Mouse (Mus musculus): ENCODE measurements around the gene Cox17. TPM values are rescaled to one million over a fixed set of nuclear protein-coding genes. Genes with fewer than 3 reads are reported as not detected.

Cox17 gene
- polyA plus RNA-seq, 1 experiment from 2014 or later, result 108 TPM

DNA sequence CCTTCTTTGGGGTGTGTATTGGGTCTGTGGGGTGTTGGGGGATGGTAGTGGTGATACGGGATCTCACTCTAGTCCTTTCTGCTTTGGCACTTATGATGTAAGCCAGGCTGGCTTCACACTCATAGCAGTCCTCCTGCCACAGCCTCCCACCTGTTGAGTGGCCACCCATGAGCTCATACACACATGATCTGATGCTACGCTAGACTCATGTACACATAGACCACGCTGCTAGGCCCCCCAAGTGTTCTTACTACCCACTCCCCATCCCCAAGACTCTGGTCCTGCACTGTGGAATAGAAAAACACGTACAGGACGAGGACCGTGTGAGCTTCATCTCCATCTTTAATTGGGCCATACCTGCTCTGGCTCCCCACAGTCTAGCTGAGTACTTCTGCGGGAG lies 22.2 kb downstream of the Cox17 start:
- Histone ChIP-seq H3K4me1 (ENCODE audit: control insufficient read depth, insufficient read depth, low read length) (no peaks in the 10 kb centered on the region), H3K4me3 (ENCODE audit: low read depth, low read length) (no peak overlapping the region), H3K27ac (replicated peaks; ENCODE audit: low read depth, low read length) (no peak overlapping the region), H3K36me3 (replicated peaks; ENCODE audit: control insufficient read depth, insufficient read depth, low read depth, low read length) (no peaks in the 10 kb centered on the region), H3K9me3 (replicated peaks; ENCODE audit: control insufficient read depth, low read length) (no peaks in the 10 kb centered on the region), H3K4me2 (ENCODE audit: low read depth, low read length) (no peak overlapping the region), H3K9ac (replicated peaks; ENCODE audit: low read length) (no peak overlapping the region), H3K27me3 (ENCODE audit: control insufficient read depth, insufficient read depth, low read length) (no peaks in the 10 kb centered on the region)
- ATAC-seq (replicated peaks; ENCODE audit: insufficient number of reproducible peaks, low FRiP score, low TSS enrichment, low read depth), result no peak
- WGBS, result 83% methylated on average over 7 of the region's 7 CpGs
- DNase-seq (ENCODE audit: low spot score), result no peak

DNA sequence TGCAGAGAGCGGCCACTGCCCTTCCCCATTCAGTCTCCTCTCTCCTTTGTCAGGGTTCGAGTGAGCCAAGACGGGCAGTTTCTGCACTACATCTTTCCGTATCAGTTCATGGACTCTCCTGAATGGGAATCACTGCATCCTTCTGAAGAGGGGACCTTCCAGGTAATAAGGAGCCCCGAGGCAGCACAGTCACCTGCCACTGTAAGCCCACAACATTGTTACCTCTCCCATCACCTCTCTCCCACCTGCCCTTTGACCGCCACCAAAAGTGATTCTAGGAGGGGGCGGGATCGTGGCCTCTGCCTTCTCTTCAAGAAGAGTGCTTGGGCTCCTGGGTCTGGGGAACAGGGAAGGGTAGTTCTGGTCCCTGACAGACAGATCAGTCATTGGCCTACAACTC lies 22.6 kb downstream of the Cox17 start:
- H3K4me1 ChIP-seq (ENCODE audit: control insufficient read depth, insufficient read depth, low read length), result no peaks in the 10 kb centered on the region
- ATAC-seq (replicated peaks; ENCODE audit: insufficient number of reproducible peaks, low FRiP score, low TSS enrichment, low read depth), result no peak
- H3K27ac ChIP-seq (replicated peaks; ENCODE audit: low read depth, low read length), result no peak overlapping the region
- no peaks in the 10 kb centered on the region for H3K27me3 ChIP-seq (ENCODE audit: control insufficient read depth, insufficient read depth, low read length)
- no peak for DNase-seq (ENCODE audit: low spot score)
- no peak overlapping the region for H3K4me3 ChIP-seq (ENCODE audit: low read depth, low read length)
- no peak overlapping the region for H3K4me2 ChIP-seq (ENCODE audit: low read depth, low read length)
- 90% methylated on average over 8 of the region's 8 CpGs for WGBS
- no peaks in the 10 kb centered on the region for H3K36me3 ChIP-seq (replicated peaks; ENCODE audit: control insufficient read depth, insufficient read depth, low read depth, low read length)
- no peaks in the 10 kb centered on the region for H3K9me3 ChIP-seq (replicated peaks; ENCODE audit: control insufficient read depth, low read length)
- no peak overlapping the region for H3K9ac ChIP-seq (replicated peaks; ENCODE audit: low read length)

DNA sequence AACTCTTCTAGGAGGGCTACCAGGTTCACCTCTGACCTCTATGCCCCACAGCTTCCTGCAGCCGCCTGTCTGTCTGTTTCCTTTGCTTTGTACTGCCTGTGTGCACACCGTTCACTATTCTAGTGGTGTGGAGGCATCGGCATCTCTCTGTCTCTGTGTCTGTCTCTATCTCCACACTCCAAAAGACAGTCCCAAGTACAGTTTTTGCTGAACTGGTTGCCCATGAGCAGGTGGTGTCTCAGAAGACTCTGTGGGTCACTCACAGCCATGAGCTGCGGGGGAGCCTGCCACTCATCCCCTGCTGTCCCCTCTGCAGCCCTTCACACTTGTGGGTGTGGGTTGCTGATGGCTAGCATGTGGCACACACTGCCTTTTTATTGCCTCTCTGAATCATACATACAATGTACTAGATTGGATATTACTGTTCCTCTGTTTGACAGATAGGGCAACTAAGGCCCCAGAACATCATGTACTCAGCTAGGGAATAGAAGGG lies 23.2 kb downstream of the Cox17 start:
- DNase-seq (ENCODE audit: low spot score) (no peak), ATAC-seq (replicated peaks; ENCODE audit: insufficient number of reproducible peaks, low FRiP score, low TSS enrichment, low read depth) (no peak)
- no peaks in the 10 kb centered on the region for H3K4me1 ChIP-seq (ENCODE audit: control insufficient read depth, insufficient read depth, low read length)
- no peak overlapping the region for H3K4me3 ChIP-seq (ENCODE audit: low read depth, low read length)
- no peak overlapping the region for H3K9ac ChIP-seq (replicated peaks; ENCODE audit: low read length)
- WGBS, result 70% methylated on average over 4 of the region's 4 CpGs
- no peaks in the 10 kb centered on the region for H3K36me3 ChIP-seq (replicated peaks; ENCODE audit: control insufficient read depth, insufficient read depth, low read depth, low read length)
- H3K27me3 ChIP-seq (ENCODE audit: control insufficient read depth, insufficient read depth, low read length), result no peaks in the 10 kb centered on the region
- H3K4me2 ChIP-seq (ENCODE audit: low read depth, low read length), result no peak overlapping the region
- H3K9me3 ChIP-seq (replicated peaks; ENCODE audit: control insufficient read depth, low read length), result no peaks in the 10 kb centered on the region
- no peak overlapping the region for H3K27ac ChIP-seq (replicated peaks; ENCODE audit: low read depth, low read length)

DNA sequence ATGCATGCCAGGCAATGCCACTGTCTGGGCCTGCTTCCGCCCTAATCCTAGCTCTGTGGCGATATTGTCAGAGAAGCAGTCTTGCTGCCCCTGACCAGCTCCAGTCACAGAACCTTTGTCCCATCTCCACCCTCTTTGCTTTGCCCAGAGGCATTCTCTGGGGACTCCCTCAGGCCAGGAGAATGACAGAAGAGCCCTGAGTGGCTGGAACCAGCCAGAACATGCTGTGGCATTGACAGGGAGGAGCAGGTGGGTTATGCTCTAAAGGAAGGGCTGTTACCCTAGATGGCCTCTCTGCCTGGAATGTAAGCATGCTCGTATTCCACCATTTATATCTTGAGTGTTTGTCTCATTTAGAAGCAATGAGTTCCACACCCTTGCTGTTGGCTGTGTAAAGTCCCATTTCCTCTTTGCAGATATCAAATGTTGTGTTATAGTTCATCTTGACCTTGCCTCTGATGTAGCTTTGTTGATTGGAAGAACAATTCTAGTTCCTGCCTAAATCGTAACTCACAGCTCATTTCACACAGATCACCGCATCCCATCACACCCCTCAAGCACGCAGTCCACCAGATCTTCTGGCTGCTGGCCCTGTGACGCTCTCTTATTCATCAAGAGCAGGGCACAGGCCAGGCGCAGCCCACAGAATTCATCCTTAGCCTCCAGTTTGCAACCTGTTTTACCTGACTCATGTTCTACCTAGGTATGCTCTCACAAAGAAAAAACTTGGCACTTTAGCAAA lies 24.0 kb downstream of the Cox17 start:
- DNase-seq (ENCODE audit: low spot score), result no peak
- no peaks in the 10 kb centered on the region for H3K4me1 ChIP-seq (ENCODE audit: control insufficient read depth, insufficient read depth, low read length)
- no peak overlapping the region for H3K4me2 ChIP-seq (ENCODE audit: low read depth, low read length)
- H3K4me3 ChIP-seq (ENCODE audit: low read depth, low read length), result no peak overlapping the region
- no peaks in the 10 kb centered on the region for H3K36me3 ChIP-seq (replicated peaks; ENCODE audit: control insufficient read depth, insufficient read depth, low read depth, low read length)
- H3K9me3 ChIP-seq (replicated peaks; ENCODE audit: control insufficient read depth, low read length), result no peaks in the 10 kb centered on the region
- H3K27ac ChIP-seq (replicated peaks; ENCODE audit: low read depth, low read length), result no peak overlapping the region
- H3K27me3 ChIP-seq (ENCODE audit: control insufficient read depth, insufficient read depth, low read length), result no peaks in the 10 kb centered on the region
- ATAC-seq (replicated peaks; ENCODE audit: insufficient number of reproducible peaks, low FRiP score, low TSS enrichment, low read depth), result no peak
- no peak overlapping the region for H3K9ac ChIP-seq (replicated peaks; ENCODE audit: low read length)
- 81% methylated on average over 8 of the region's 8 CpGs for WGBS

DNA sequence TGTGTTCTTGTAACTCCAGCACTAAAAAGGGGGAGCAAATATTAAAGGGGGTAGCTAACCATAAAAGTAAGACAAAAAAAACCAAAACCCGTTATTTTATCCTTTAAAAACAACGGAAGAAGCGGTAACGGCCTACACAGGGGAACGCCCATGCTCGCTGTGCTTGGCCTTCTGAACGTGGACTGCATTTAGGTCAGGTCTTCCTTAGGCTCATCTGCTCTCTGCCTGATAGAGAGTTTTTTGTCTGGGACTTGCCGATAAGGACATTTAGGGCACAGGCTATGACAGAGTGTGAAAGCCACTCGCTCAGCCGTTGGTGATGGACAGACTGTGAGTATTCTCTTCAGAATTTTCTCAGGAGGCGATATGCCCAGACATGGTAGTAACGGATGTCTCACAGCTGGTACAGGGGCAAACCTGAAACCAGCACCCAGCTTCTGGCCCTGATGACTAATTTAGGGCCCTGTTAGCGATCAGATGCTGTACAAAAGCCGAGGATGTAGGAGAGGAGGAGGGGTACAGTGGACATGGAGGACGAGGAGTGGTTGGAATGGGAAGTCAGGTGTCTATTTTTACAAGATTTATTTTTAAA lies 25.0 kb downstream of the Cox17 start:
- no peak overlapping the region for H3K9ac ChIP-seq (replicated peaks; ENCODE audit: low read length)
- no peaks in the 10 kb centered on the region; the same call in 1 of the 2 replicates for H3K4me1 ChIP-seq (ENCODE audit: control insufficient read depth, insufficient read depth, low read length)
- WGBS, result 90% methylated on average over 15 of the region's 15 CpGs
- H3K9me3 ChIP-seq (replicated peaks; ENCODE audit: control insufficient read depth, low read length), result no peaks in the 10 kb centered on the region
- H3K4me2 ChIP-seq (ENCODE audit: low read depth, low read length), result no peak overlapping the region
- no peaks in the 10 kb centered on the region for H3K36me3 ChIP-seq (replicated peaks; ENCODE audit: control insufficient read depth, insufficient read depth, low read depth, low read length)
- DNase-seq (ENCODE audit: low spot score) (no peak), ATAC-seq (replicated peaks; ENCODE audit: insufficient number of reproducible peaks, low FRiP score, low TSS enrichment, low read depth) (no peak)
- H3K4me3 ChIP-seq (ENCODE audit: low read depth, low read length), result no peak overlapping the region
- H3K27me3 ChIP-seq (ENCODE audit: control insufficient read depth, insufficient read depth, low read length), result no peaks in the 10 kb centered on the region
- no peak overlapping the region for H3K27ac ChIP-seq (replicated peaks; ENCODE audit: low read depth, low read length)

DNA sequence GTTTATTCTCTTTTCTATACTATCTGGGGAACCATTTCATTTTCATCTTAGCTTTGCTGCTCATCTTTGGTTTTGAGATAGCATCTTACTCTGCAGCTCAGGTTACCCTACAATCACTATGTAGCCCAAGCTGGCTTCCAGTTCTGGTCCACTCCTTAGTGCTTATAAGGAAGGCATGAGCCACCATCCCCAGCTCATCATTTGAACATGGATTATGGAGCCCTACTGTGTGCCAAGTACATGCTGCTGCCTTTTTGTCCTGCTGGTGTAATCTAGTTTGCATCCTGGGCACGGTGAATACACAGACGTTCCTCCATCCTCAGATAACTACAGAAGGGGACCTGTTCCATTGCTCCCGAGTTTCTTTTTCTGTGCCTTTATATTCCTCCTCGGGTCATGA lies 26.1 kb downstream of the Cox17 start:
- Histone ChIP-seq H3K4me2 (ENCODE audit: low read depth, low read length) (no peak overlapping the region), H3K4me1 (ENCODE audit: control insufficient read depth, insufficient read depth, low read length) (no peaks in the 10 kb centered on the region; the same call in 1 of the 2 replicates), H3K9ac (replicated peaks; ENCODE audit: low read length) (no peak overlapping the region), H3K9me3 (replicated peaks; ENCODE audit: control insufficient read depth, low read length) (no peaks in the 10 kb centered on the region), H3K27ac (replicated peaks; ENCODE audit: low read depth, low read length) (no peak overlapping the region), H3K36me3 (replicated peaks; ENCODE audit: control insufficient read depth, insufficient read depth, low read depth, low read length) (no peaks in the 10 kb centered on the region), H3K27me3 (ENCODE audit: control insufficient read depth, insufficient read depth, low read length) (no peaks in the 10 kb centered on the region), H3K4me3 (ENCODE audit: low read depth, low read length) (no peak overlapping the region)
- 83% methylated on average over 4 of the region's 4 CpGs for WGBS
- ATAC-seq (replicated peaks; ENCODE audit: insufficient number of reproducible peaks, low FRiP score, low TSS enrichment, low read depth) (no peak), DNase-seq (ENCODE audit: low spot score) (no peak)

DNA sequence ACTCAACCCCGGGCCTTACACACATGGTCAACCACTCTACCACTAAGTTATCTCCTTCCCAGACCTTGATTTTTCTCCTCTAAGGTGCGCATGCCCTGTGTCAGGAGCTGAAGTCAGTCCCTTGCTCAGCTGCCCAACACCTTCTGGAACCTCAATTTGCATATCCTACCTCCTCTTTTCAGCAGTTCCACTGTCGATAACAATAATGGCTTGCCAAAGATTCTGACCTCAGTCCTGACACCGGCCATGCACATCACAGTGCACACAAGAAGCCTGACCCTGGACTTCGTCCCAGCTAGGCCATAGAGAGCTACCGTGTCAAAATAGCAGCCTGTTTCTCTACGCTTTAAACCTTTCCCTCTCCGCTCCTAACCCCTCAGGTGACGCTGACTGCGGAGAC lies 26.6 kb downstream of the Cox17 start:
- H3K36me3 ChIP-seq (replicated peaks; ENCODE audit: control insufficient read depth, insufficient read depth, low read depth, low read length), result no peaks in the 10 kb centered on the region
- no peak for ATAC-seq (replicated peaks; ENCODE audit: insufficient number of reproducible peaks, low FRiP score, low TSS enrichment, low read depth)
- H3K9me3 ChIP-seq (replicated peaks; ENCODE audit: control insufficient read depth, low read length), result no peaks in the 10 kb centered on the region
- H3K27me3 ChIP-seq (ENCODE audit: control insufficient read depth, insufficient read depth, low read length), result no peaks in the 10 kb centered on the region
- DNase-seq (ENCODE audit: low spot score), result no peak
- H3K4me3 ChIP-seq (ENCODE audit: low read depth, low read length), result no peak overlapping the region
- no peak overlapping the region for H3K9ac ChIP-seq (replicated peaks; ENCODE audit: low read length)
- no peak overlapping the region for H3K27ac ChIP-seq (replicated peaks; ENCODE audit: low read depth, low read length)
- H3K4me2 ChIP-seq (ENCODE audit: low read depth, low read length), result no peak overlapping the region
- no peaks in the 10 kb centered on the region; the same call in 1 of the 2 replicates for H3K4me1 ChIP-seq (ENCODE audit: control insufficient read depth, insufficient read depth, low read length)
- WGBS, result 85% methylated on average over 10 of the region's 10 CpGs

DNA sequence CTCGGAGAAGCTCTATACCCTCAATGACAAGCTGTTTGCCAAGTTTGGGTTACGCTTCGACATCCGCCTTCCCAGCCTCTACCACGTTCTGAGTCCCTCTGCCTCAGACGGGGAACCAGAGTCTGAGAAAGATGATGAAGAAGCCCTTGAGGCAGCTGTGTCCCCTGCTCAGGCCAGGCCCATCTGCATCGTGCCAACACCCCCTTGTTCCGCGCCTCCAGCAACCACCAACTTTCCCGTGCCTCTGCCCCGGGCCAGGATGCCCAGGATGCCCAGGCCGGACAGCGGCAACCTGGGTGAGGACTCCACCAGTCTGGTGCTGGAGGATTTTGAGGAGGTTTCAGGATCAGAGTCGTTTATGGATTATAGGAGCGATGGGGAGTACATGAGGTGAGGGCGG lies 27.1 kb downstream of the Cox17 start:
- no peak overlapping the region for H3K4me2 ChIP-seq (ENCODE audit: low read depth, low read length)
- no peaks in the 10 kb centered on the region; the same call in 1 of the 2 replicates for H3K4me1 ChIP-seq (ENCODE audit: control insufficient read depth, insufficient read depth, low read length)
- H3K4me3 ChIP-seq (ENCODE audit: low read depth, low read length), result no peak overlapping the region
- H3K9ac ChIP-seq (replicated peaks; ENCODE audit: low read length), result no peak overlapping the region
- ATAC-seq (replicated peaks; ENCODE audit: insufficient number of reproducible peaks, low FRiP score, low TSS enrichment, low read depth), result no peak
- H3K27me3 ChIP-seq (ENCODE audit: control insufficient read depth, insufficient read depth, low read length), result no peaks in the 10 kb centered on the region
- WGBS, result 82% methylated on average over 16 of the region's 16 CpGs
- DNase-seq (ENCODE audit: low spot score), result no peak
- no peaks in the 10 kb centered on the region for H3K36me3 ChIP-seq (replicated peaks; ENCODE audit: control insufficient read depth, insufficient read depth, low read depth, low read length)
- H3K27ac ChIP-seq (replicated peaks; ENCODE audit: low read depth, low read length), result no peak overlapping the region
- H3K9me3 ChIP-seq (replicated peaks; ENCODE audit: control insufficient read depth, low read length), result no peaks in the 10 kb centered on the region

Measured in embryonic facial prominence, embryonic 11.5 days (tissue).